Mouse (Mus musculus): ENCODE measurements around the gene Aloxe3.

Gene Aloxe3

DNA sequence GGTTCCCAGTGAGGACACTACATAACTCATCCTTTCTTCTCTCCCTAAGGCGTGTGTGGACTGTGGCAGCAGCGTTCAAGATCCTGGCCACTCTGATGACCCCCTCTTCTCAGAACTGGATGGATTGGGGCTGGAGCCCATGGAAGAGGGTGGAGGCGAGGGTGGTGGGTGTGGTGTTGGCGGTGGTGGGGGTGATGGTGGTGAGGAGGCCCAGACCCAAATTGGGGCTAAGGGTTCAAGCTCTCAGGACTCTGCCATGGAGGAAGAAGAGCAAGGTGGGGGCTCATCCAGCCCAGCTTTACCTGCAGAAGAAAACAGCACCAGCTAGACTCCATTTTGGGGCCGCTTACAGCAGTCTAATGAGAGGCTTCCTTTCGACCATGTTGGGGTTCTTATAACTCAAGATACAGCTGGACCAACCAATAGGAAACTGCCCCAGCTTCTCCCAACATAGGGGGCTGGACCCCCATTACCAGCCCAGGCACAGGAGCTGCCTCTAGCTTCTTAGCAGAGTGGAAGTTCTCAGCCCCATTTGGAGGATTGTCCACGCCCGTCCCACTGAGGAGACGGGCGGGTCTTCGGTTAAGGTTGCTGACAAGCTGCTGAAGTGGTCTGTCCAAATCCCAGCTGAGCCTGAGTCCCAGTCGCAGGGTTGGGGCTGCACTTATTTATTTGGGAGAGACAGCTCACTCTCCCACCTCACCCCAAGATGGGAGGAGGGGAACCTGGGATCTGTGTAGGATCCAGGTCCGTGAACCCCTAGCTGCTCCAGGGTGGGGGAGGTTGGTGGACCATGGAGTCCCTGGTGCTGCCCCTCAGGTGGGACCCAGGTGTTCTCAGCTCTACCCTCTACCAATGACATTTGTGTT lies 16.4 kb upstream of the Aloxe3 start:
- peak; percentile 33 to 34 for DNase-seq

- peak; percentile 95 for DNase-seq
Measured at GRCm38 (mm10) chr11:69110319-69111046, 15.2 kb upstream of the Aloxe3 start.

DNA sequence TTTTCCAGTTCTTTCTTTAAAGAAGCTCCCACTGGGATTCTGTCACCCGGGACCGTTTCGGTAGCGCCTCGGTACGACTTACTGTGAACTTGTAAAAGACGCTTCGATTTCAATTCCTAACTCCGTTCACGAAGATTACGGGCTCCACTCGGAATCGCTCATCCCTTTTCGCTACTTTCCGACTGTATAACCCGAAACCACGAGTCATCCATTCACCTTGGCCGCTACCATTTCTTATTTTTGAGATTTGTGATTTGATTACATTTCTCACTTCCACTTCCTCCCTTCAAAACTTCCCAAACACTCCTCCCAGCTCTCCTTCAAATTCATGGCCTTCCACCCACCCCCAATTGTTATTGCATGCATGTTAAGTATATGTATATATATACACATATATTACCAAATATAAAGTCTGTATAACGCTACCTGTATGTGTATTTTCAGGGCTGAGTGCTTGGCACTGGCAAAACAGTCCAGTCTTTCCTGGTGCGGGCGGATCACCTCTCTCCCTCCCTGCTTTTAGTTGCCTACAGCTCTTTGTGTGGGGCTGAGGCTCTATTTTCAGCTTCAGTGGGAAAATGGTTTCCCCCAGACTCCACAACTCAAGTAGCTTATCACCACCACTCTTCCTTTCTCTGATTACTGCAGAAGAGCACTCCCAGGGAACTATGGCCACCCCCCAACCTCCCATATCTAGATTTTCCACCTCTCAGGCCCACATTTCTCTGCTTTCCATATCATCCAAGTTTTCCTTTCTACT lies 14.5 kb upstream of the Aloxe3 start:
- DNase-seq: peak in 1 of 2 experiments; percentile 20

GRCm38 (mm10) chr11:69111865-69112264 lies 13.8 kb upstream of the Aloxe3 start:
- DNase-seq: peak; percentile 6 to 10

GRCm38 (mm10) chr11:69114018-69114417 lies 11.7 kb upstream of the Aloxe3 start:
- no peak for DNase-seq

DNA sequence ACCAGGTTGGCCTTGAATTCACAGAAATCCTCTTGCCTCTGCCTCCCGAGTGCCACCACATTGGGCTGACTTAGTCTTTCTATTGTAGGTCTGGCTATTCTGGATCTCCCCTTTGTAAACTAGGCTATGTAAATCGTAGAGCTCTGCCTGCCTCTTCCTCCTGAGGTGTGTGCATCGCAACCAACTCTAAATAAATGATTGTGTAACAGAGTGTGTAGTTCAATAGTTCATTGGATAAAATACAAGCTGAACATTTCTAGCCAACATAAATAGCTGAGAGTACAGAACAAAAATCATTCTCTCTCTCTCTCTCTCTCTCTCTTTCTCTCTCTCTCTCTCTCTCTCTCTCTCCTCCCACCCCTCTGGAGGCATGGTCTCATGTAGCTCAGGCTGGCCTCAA lies 11.1 kb upstream of the Aloxe3 start:
- no peak for DNase-seq

DNA sequence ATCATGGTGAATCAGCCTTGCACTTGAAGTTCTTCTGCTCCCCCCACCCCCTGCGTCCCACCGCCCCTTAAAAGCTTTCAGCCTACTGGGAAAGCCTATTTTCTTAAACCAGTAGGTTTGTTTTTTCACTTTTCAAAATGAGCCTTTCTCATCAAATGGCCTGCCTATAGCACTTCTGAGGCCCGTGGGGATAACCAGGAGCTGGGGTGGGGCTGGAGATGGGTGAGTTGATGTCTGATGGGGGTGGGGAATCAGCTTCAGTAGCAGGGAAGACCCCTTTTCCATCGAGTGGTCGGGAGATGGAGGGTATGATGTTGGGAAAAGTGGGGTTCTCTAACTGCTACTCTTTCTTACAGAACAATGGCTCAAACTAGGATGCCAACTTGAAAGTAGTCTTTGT lies 8.9 kb upstream of the Aloxe3 start:
- no peak for DNase-seq

GRCm38 (mm10) chr11:69117737-69118695 lies 7.7 kb upstream of the Aloxe3 start:
- peak; percentile 71 to 72 for DNase-seq

DNA sequence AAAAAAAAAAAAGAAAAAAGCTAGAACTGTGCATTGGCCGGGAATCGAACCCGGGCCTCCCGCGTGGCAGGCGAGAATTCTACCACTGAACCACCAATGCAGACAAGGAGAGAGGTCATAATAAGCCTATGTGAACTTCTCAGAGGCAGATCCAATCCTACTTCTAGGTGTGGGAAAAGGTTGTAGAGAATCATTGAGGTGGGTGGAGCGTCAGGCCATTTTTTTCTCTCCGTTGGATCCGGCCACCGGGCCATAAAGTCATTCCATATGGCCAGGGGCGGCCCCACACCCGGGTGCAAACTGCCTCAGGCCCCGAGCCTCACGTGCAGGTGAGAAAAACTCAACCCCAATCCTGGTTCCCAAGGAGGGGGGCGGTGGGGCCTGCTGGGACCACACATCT lies 6.9 kb upstream of the Aloxe3 start:
- DNase-seq: peak; percentile 93 to 94

DNA sequence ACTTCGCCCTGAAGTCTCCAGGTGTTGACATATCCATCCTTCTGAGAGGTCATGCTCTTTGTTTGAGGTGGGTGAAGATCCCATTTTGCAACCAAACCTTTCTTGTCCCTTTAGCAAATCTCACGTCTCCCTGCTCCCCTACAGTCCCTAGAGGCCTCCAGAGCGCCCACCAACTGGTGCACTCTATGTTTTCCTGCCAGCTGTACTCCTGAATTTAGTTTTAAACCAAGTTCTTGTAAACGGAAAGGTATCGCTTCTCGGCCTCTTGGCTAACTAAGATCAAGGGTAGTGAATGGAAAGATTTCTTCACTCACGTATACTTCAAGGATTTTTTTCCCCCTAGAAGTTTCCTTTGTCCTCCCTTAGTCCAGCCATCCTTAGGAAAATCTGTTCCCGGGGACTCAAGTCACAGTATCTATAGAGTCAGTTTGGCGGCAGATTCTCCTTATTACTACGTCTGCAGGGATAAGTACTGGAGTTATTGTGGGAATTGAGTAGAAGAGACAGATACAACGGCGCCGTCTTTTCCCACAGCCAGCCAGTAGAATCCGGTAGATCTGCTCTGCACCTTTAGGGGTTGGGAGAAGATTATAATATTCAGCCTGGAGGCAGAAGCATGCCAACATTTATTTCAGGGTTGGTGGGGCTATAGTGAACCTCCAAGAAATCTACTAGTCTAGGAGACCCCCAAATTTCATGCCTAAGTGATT lies 6.1 kb upstream of the Aloxe3 start:
- DNase-seq: no peak

DNA sequence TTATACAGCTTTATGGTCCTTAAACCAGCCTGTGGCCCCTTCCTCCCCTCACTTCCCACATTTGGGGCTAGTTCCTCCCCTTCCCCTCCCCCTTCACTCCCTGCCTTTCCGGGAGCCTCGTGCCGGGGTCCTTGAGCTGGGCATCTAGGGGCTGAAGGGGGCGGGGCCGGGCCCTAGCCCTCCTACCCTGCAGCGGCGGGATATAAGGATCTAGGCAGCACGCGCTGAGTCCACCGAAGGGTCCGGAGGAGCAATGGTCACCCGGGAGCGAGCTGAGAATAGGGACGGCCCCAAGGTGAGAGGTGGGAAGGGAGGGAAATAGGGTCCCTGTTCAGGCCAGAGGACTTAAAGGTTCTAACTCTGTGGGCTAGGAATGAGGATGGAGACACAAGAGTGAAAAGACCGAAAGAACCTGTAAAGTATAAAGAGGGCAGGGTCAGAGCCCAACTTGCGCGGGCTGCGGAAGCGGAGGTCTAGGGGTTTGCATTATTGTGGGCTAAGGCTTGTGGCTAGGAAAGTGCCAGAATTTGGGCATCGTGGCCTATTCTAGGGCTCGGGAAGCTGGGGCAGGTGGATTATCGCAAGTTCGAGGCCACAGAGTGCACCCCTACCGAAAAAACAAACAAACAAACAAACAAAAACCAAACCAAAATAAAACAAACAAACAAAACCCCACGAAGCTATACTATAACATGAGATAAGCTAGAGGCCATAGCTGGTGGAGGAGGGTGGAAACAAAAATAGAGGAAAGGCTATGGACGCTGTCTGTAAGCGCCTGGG lies 5.3 kb upstream of the Aloxe3 start, which contains the start of gene Hes7:
Gene Hes7, plus strand, starts transcription at position 184 of the 780 bp plus-strand sequence.
- peak; percentile 47 to 51 for DNase-seq

DNA sequence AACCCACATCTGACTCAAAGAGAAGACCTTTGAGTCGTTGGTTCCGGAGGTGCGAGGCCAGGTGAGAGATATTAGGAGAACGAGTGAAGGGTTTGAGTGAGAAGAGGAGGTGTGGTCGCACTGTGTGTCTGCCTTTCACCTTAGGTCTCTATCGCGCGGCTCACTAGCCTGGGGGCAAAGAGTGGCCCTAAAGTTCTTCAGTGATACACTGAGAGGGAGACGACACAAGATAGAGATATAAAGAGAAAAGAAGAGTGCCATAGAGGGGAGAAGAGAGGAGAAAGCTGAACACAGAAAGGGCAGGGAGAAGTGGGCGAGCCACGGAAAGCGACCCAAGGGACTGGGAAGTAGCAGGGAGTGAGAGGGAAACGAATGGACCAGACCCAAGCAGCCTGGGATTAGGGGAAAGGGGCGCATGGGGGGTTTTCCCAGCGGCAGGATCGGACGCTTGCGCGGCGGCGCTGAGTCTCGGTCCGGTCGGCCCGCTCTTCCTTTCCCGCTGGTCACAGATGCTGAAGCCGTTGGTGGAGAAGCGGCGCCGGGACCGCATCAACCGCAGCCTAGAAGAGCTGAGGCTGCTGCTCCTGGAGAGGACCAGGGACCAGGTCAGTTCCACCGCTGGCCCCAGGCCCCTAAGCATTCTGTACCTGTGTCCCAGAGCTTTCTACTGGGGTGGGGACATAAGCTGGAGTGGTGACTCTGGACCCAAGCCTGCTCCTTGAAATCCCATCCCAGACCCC lies 4.5 kb upstream of the Aloxe3 start:
- peak; percentile 35 to 37 for DNase-seq

- no peak for DNase-seq
Measured at GRCm38 (mm10) chr11:69121741-69122335, 3.9 kb upstream of the Aloxe3 start.

- DNase-seq: peak; percentile 81
Measured at GRCm38 (mm10) chr11:69122336-69122951, 3.3 kb upstream of the Aloxe3 start, which contains the start of gene 9130213A22Rik. Gene 9130213A22Rik (minus strand): TSS chr11:69122589.

DNA sequence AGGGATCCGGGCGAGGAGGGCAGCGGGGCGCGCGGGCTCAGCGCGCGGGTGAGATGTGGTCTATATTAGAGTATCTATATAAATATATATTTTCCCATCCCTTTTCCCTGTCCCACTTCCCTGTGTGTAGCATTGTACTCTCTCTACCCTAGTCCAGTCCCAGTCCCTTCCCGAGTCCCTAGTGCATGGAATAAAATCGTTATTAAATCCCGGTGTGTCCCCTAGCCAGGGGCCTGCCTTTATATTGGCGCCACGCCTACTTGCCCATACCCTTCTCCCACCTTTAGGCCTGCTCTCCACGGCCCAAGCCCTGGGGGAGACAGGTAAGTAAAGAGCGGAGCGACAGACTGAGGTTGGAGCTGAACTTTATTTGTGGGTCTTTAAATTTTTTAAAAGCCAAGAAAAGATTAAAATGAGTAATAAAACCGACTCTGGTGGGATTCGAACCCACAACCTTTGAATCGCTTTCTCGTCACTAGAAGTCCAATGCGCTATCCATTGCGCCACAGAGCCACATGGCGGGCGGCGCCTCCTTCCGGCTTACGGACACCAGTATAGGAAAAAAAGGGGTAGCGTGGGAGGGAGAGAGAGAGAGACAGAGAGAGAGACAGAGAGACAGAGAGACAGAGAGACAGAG lies 2.5 kb upstream of the Aloxe3 start:
- peak; percentile 92 to 93 for DNase-seq

DNA sequence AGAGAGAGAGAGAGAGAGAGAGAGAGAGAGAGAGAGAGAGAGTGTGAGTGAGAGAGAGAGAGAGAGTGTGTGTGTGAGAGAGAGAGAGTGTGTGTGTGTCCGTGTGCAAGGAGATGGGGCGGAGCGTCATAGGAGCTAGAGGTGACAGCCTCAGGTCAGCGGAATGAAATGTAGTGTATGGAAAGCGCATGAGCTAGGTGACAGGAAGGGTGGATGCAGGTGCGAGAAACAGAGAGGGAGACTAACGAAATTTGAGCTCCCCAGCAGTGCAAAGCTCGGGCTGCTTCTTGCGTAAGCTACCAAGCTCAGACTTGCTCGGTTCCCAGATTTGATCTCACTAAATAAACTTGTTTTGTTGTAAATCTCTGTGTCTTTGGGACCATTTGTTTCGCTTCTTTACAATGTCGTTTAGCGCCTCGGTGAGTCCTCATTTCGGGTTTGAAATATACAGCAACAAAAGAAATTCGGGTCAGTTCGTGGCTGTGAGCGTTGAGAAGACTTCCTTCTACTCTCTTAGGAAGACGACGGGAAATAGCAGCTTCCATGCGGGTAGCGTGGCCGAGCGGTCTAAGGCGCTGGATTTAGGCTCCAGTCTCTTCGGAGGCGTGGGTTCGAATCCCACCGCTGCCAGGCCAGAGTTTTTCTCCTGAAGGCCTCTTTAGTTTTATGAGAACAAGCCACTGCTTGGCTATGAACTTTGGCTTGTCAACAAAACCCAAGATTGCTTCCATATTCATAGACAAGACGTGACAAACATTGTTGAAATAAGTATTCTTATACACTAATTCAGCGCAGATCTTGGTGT lies 1.8 kb upstream of the Aloxe3 start:
- DNase-seq: peak; percentile 87

DNA sequence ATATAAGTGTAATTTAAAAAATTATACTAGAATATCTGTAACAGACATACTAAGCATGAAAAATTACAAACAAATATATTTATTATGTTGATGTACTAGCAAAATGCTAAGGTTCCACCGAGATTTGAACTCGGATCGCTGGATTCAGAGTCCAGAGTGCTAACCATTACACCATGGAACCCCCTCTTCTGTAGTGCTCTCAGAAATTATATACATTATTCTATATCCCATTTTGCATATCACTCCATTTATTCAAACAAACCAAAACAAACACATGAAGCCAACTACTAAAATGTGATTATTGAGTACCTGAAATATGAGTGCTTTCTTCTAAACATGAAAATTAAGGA lies 1.2 kb upstream of the Aloxe3 start:
- peak; percentile 80 to 83 for DNase-seq

Measured in B cell, adult 2 months (primary cell).